Mouse (Mus musculus): ENCODE data around the gene Mipep. TPM values are rescaled to one million over a fixed set of nuclear protein-coding genes. Genes with fewer than 3 reads are reported as not detected.

Gene Mipep
- 20.0 and 24.3 TPM in 2 replicates for polyA plus RNA-seq (2015; fragmentation: Nextera tagmentation; extraction: Ambion mirVana)

GRCm38 (mm10) chr14:60784427-60785315 is at the start of gene Mipep:
Gene Mipep, plus strand, starts transcription at chr14:60784573.
- peak; percentile 85 for ATAC-seq (ENCODE audit: insufficient number of reproducible peaks, low FRiP score, low TSS enrichment, low read depth)
- H3K9me3 ChIP-seq (replicated peaks): no peaks in the 10 kb centered on the region
- WGBS: under 1% methylated on average over 61 of the region's 61 CpGs
- H3K4me2 ChIP-seq (replicated peaks): peak within 1 kb of the TSS; percentile 73
- no peaks in the 10 kb centered on the region for H3K27me3 ChIP-seq
- H3K4me1 ChIP-seq: 0 out of 2 replicates have a peak, but pooled peaks cover 7% of the 10 kb centered on the region
- H3K27ac ChIP-seq (replicated peaks): no peak within 1 kb of the TSS; the same call in 1 of the 2 replicates
- H3K36me3 ChIP-seq: peaks cover 9% of the 10 kb centered on the region; the same call in 1 of the 2 replicates
- H3K9ac ChIP-seq: peak within 1 kb of the TSS; percentile 64
- peak within 1 kb of the TSS; percentile 79 for H3K4me3 ChIP-seq (replicated peaks)

GRCm38 (mm10) chr14:60735206-60735605 is 49.2 kb upstream of the Mipep start:
- peak overlapping the region; percentile 77; the same call in 1 of the 2 replicates for H3K27ac ChIP-seq (replicated peaks)
- no peak overlapping the region for H3K4me2 ChIP-seq (replicated peaks)
- H3K36me3 ChIP-seq: no peaks in the 10 kb centered on the region
- no peaks in the 10 kb centered on the region for H3K9me3 ChIP-seq (replicated peaks)
- H3K4me3 ChIP-seq (replicated peaks): no peak overlapping the region
- no peak overlapping the region for H3K9ac ChIP-seq
- H3K27me3 ChIP-seq: no peaks in the 10 kb centered on the region
- peaks cover 64% of the 10 kb centered on the region for H3K4me1 ChIP-seq
- 63% methylated on average over 5 of the region's 5 CpGs for WGBS
- no peak for ATAC-seq (ENCODE audit: insufficient number of reproducible peaks, low FRiP score, low TSS enrichment, low read depth)

GRCm38 (mm10) chr14:60735848-60736547 is 48.4 kb upstream of the Mipep start:
- Histone ChIP-seq H3K27ac (replicated peaks) (peak overlapping the region; percentile 77), H3K4me1 (peaks cover 72% of the 10 kb centered on the region), H3K4me2 (replicated peaks) (no peak overlapping the region), H3K36me3 (no peaks in the 10 kb centered on the region), H3K27me3 (no peaks in the 10 kb centered on the region), H3K9me3 (replicated peaks) (no peaks in the 10 kb centered on the region), H3K9ac (no peak overlapping the region), H3K4me3 (replicated peaks) (no peak overlapping the region)
- 52% methylated on average over 13 of the region's 13 CpGs for WGBS
- ATAC-seq (ENCODE audit: insufficient number of reproducible peaks, low FRiP score, low TSS enrichment, low read depth): no peak

GRCm38 (mm10) chr14:60736591-60737192 is 47.7 kb upstream of the Mipep start:
- Histone ChIP-seq H3K9ac (no peak overlapping the region), H3K4me2 (replicated peaks) (no peak overlapping the region), H3K27ac (replicated peaks) (peak overlapping the region; percentile 77), H3K4me1 (peaks cover 79% of the 10 kb centered on the region), H3K36me3 (no peaks in the 10 kb centered on the region), H3K27me3 (no peaks in the 10 kb centered on the region), H3K4me3 (replicated peaks) (no peak overlapping the region), H3K9me3 (replicated peaks) (no peaks in the 10 kb centered on the region)
- WGBS: 11% methylated on average over 4 of the region's 4 CpGs
- peak; percentile 61 for ATAC-seq (ENCODE audit: insufficient number of reproducible peaks, low FRiP score, low TSS enrichment, low read depth)

GRCm38 (mm10) chr14:60737202-60737611 is 47.2 kb upstream of the Mipep start:
- H3K9ac ChIP-seq: no peak overlapping the region
- WGBS: 29% methylated on average over 7 of the region's 7 CpGs

GRCm38 (mm10) chr14:60738434-60738938 is 45.9 kb upstream of the Mipep start:
- no peak overlapping the region for H3K9ac ChIP-seq
- H3K27me3 ChIP-seq: no peaks in the 10 kb centered on the region
- 0 out of 2 replicates have a peak overlapping the region, but pooled peaks have one; percentile 40 for H3K27ac ChIP-seq (replicated peaks)
- ATAC-seq (ENCODE audit: insufficient number of reproducible peaks, low FRiP score, low TSS enrichment, low read depth): no peak
- H3K4me3 ChIP-seq (replicated peaks): no peak overlapping the region
- no peaks in the 10 kb centered on the region for H3K36me3 ChIP-seq
- WGBS: 62% methylated on average over 10 of the region's 10 CpGs
- H3K4me2 ChIP-seq (replicated peaks): no peak overlapping the region
- H3K4me1 ChIP-seq: peaks cover 69% of the 10 kb centered on the region
- H3K9me3 ChIP-seq (replicated peaks): no peaks in the 10 kb centered on the region

More at GRCm38 (mm10) chr14:60737202-60737611, 47.2 kb upstream of the Mipep start:
- H3K27ac ChIP-seq (replicated peaks): peak overlapping the region; percentile 77
- no peak for ATAC-seq (ENCODE audit: insufficient number of reproducible peaks, low FRiP score, low TSS enrichment, low read depth)
- no peak overlapping the region for H3K4me2 ChIP-seq (replicated peaks)
- H3K36me3 ChIP-seq: no peaks in the 10 kb centered on the region
- H3K9me3 ChIP-seq (replicated peaks): no peaks in the 10 kb centered on the region
- no peaks in the 10 kb centered on the region for H3K27me3 ChIP-seq
- H3K4me3 ChIP-seq (replicated peaks): no peak overlapping the region
- peaks cover 74% of the 10 kb centered on the region for H3K4me1 ChIP-seq

- ATAC-seq (ENCODE audit: insufficient number of reproducible peaks, low FRiP score, low TSS enrichment, low read depth): no peak
- no peak overlapping the region for H3K9ac ChIP-seq
- no peak overlapping the region for H3K27ac ChIP-seq (replicated peaks)
- no peaks in the 10 kb centered on the region for H3K36me3 ChIP-seq
- no peaks in the 10 kb centered on the region for H3K27me3 ChIP-seq
- H3K4me1 ChIP-seq: peaks cover 62% of the 10 kb centered on the region
- no peak overlapping the region for H3K4me3 ChIP-seq (replicated peaks)
- 17% methylated on average over 2 of the region's 9 CpGs for WGBS
- H3K9me3 ChIP-seq (replicated peaks): no peaks in the 10 kb centered on the region
- no peak overlapping the region for H3K4me2 ChIP-seq (replicated peaks)
Measured at GRCm38 (mm10) chr14:60739155-60739554, 45.2 kb upstream of the Mipep start.

- no peak for ATAC-seq (ENCODE audit: insufficient number of reproducible peaks, low FRiP score, low TSS enrichment, low read depth)
- H3K9ac ChIP-seq: no peak overlapping the region
- H3K4me1 ChIP-seq: peaks cover 61% of the 10 kb centered on the region
- H3K9me3 ChIP-seq (replicated peaks): no peaks in the 10 kb centered on the region
- WGBS: 67% methylated on average over 12 of the region's 12 CpGs
- H3K27me3 ChIP-seq: no peaks in the 10 kb centered on the region
- H3K36me3 ChIP-seq: no peaks in the 10 kb centered on the region
- peak overlapping the region; percentile 60 for H3K27ac ChIP-seq (replicated peaks)
- H3K4me2 ChIP-seq (replicated peaks): no peak overlapping the region
- no peak overlapping the region for H3K4me3 ChIP-seq (replicated peaks)
Measured at GRCm38 (mm10) chr14:60739616-60740015, 44.8 kb upstream of the Mipep start.

GRCm38 (mm10) chr14:60740507-60740906 is 43.9 kb upstream of the Mipep start:
- Histone ChIP-seq H3K4me3 (replicated peaks) (no peak overlapping the region), H3K27ac (replicated peaks) (peak overlapping the region; percentile 60), H3K27me3 (no peaks in the 10 kb centered on the region), H3K4me1 (peaks cover 55% of the 10 kb centered on the region), H3K4me2 (replicated peaks) (no peak overlapping the region), H3K9me3 (replicated peaks) (no peaks in the 10 kb centered on the region), H3K9ac (no peak overlapping the region), H3K36me3 (no peaks in the 10 kb centered on the region)
- 83% methylated on average over 5 of the region's 5 CpGs for WGBS
- no peak for ATAC-seq (ENCODE audit: insufficient number of reproducible peaks, low FRiP score, low TSS enrichment, low read depth)

- H3K9me3 ChIP-seq (replicated peaks): no peaks in the 10 kb centered on the region
- 70% methylated on average over 8 of the region's 8 CpGs for WGBS
- H3K4me3 ChIP-seq (replicated peaks): no peak overlapping the region
- ATAC-seq (ENCODE audit: insufficient number of reproducible peaks, low FRiP score, low TSS enrichment, low read depth): no peak
- H3K27ac ChIP-seq (replicated peaks): peak overlapping the region; percentile 60
- H3K4me1 ChIP-seq: peaks cover 54% of the 10 kb centered on the region
- H3K27me3 ChIP-seq: no peaks in the 10 kb centered on the region
- H3K4me2 ChIP-seq (replicated peaks): no peak overlapping the region
- no peak overlapping the region for H3K9ac ChIP-seq
- H3K36me3 ChIP-seq: no peaks in the 10 kb centered on the region
Measured at GRCm38 (mm10) chr14:60741033-60741432, 43.3 kb upstream of the Mipep start.
